Mouse (Mus musculus) intestine, postnatal 0 days (tissue): ENCODE results near the gene Pkdcc. TPM values are rescaled to one million over a fixed set of nuclear protein-coding genes. Genes with fewer than 3 reads are reported as not detected.

Source experiments
- ATAC-seq: fragments of 200-750 bp; cut with Nextera tagmentation; 2 replicates; pipeline ENCODE4 v1.8.0; 2017; ENCODE audit warnings: mild to moderate bottlenecking, moderate TSS enrichment, moderate library complexity
- H3K27ac ChIP-seq: fragments of 300-500 bp; sonication (generic); 2 replicates; pipeline ENCODE4 v1.5.1; 2014; ENCODE audit warnings: mild to moderate bottlenecking, low read depth, low read length, moderate library complexity
- H3K27me3 ChIP-seq: fragments of 300-500 bp; sonication (generic); replicated peaks from 2 replicates; pipeline ENCODE4 v1.6.1; 2014; ENCODE audit warnings: low read length, mixed read lengths; ENCODE audit not compliant: control insufficient read depth, insufficient read depth
- H3K36me3 ChIP-seq: fragments of 300-500 bp; sonication (generic); 2 replicates; pipeline ENCODE4 v1.6.1; 2014; ENCODE audit warnings: mild to moderate bottlenecking, moderate library complexity; ENCODE audit not compliant: control insufficient read depth, insufficient read depth
- H3K4me1 ChIP-seq: fragments of 300-500 bp; sonication (generic); replicated peaks from 2 replicates; pipeline ENCODE4 v1.6.1; 2014; ENCODE audit warnings: antibody characterized with exemption, low read length, mixed read lengths; ENCODE audit not compliant: control insufficient read depth, insufficient read depth
- H3K4me2 ChIP-seq: fragments of 300-500 bp; sonication (generic); replicated peaks from 2 replicates; pipeline ENCODE4 v1.6.1; 2014; ENCODE audit warnings: low read depth, mild to moderate bottlenecking, moderate library complexity
- H3K4me3 ChIP-seq: fragments of 300-500 bp; sonication (generic); 2 replicates; pipeline ENCODE4 v1.5.1; 2014; ENCODE audit warnings: low read depth, low read length
- H3K9ac ChIP-seq: fragments of 300-500 bp; sonication (generic); 2 replicates; pipeline ENCODE4 v1.6.1; 2014; ENCODE audit warnings: mild to moderate bottlenecking, low read depth, low read length
- H3K9me3 ChIP-seq: fragments of 300-500 bp; sonication (generic); 2 replicates; pipeline ENCODE4 v1.6.1; 2016; ENCODE audit warnings: mixed run types; ENCODE audit not compliant: control insufficient read depth
- CTCF ChIP-seq: sonication (generic); IDR thresholded peaks from 2 replicates; pipeline ENCODE4 v1.5.1; 2016; ENCODE audit warnings: low read depth, mild to moderate bottlenecking, control low read depth, antibody characterized with exemption, moderate library complexity
- WGBS: fragments of 180-500 bp; shearing (Covaris S2); extraction: QIAGEN DNeasy Blood & Tissue Kit; methylation state at CpG from one replicate; pipeline ENCODE4 v1.1.7; 2014; 5-methylcytosine and 5-hydroxymethylcytosine counted together
- polyA plus RNA-seq: library from polyadenylated mRNA; unstranded; fragments of >200 nt; fragmentation: Nextera tagmentation; extraction: Ambion mirVana; gene quantifications from 2 replicates; pipeline ENCODE4 v1.2.1, GENCODE M21; 2015

Gene Pkdcc
- polyA plus RNA-seq, 1 experiment from 2014 or later, result 15.8 TPM

DNA sequence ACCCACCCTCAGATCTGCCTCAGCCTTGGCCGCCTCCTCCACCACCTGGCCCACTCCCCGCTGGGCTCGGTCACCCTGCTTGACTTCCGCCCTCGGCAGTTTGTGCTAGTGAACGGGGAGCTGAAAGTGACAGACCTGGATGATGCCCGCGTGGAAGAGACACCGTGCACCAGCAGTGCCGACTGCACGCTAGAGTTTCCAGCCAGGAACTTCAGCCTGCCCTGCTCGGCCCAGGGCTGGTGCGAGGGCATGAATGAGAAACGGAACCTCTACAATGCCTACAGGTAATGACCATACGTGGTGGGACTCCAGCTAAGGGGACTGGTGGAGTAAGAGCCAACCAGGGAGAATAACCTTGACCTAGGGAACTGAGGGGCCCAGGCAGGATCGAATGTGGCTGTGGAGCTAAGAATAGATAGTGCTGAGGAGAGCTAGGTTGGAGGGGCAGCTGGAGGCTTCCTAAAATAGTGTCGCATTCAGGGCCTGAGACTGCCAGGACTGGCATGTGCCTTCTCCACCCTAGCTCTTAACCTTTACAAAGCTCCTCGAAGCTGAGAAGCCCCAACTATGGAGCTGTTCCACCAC, 6.0 kb downstream of the Pkdcc start:
- H3K4me3 ChIP-seq, result no peak overlapping the region
- H3K27ac ChIP-seq, result peak overlapping the region; percentile 91
- ATAC-seq, result no peak
- peak overlapping the region; percentile 27 for H3K4me2 ChIP-seq
- H3K4me1 ChIP-seq, result peaks cover 26% of the 10 kb centered on the region
- no peaks in the 10 kb centered on the region for H3K9me3 ChIP-seq
- no peak for TF ChIP-seq CTCF
- no peak overlapping the region for H3K9ac ChIP-seq
- 48% methylated on average over 18 of the region's 18 CpGs for WGBS
- no peaks in the 10 kb centered on the region for H3K27me3 ChIP-seq
- peaks cover 51% of the 10 kb centered on the region for H3K36me3 ChIP-seq

DNA sequence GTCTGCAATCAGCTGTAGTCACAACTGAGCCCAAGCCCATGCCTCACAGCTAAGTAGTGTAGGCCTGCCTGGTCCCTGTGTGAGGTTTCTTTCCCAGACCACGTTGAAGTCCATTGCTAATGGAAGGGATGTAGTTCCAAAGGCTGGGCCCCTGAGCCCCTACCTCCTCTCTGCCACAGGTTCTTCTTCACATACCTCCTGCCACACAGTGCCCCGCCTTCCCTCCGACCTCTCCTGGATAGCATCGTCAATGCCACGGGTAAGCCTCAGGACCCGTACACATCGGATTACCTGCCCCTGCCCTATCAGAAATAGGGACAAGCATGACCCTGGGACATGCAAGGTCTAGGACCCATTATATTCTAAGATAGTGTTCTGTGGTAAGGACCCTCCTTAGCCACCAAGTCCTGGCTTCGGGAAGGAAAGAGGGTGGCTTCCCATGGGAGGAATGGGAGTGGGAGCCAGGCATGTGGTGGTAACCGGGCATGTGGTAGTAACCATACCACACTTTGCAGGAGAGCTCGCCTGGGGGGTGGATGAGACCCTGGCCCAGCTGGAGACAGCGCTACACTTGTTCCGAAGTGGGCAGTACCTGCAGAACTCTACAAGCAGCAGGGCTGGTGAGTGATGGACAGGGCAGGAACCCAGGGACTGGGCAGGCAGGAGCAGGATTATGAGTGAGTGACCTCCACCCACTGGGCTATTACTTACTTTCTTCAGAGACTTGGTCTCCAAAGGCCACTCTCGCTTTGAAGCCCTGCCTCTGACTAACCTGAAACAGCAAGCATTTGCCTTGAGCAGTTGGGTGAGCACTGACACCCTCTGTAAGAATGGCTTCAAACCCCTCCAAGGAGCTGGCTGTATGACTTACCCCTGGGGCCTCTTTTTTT, 6.8 kb downstream of the Pkdcc start:
- H3K36me3 ChIP-seq, result peaks cover 53% of the 10 kb centered on the region
- peak overlapping the region; percentile 91 for H3K27ac ChIP-seq
- H3K4me1 ChIP-seq, result peaks cover 26% of the 10 kb centered on the region
- no peak overlapping the region for H3K4me3 ChIP-seq
- no peak; the same call in 1 of the 2 replicates for ATAC-seq
- H3K27me3 ChIP-seq, result no peaks in the 10 kb centered on the region
- no peak for TF ChIP-seq CTCF
- no peaks in the 10 kb centered on the region for H3K9me3 ChIP-seq
- WGBS, result 45% methylated on average over 13 of the region's 13 CpGs
- H3K4me2 ChIP-seq, result peak overlapping the region; percentile 39; the same call in 1 of the 2 replicates
- no peak overlapping the region for H3K9ac ChIP-seq

- ATAC-seq, result peak; percentile 90
- Histone ChIP-seq H3K27me3 (no peaks in the 10 kb centered on the region), H3K4me3 (no peak overlapping the region), H3K27ac (peak overlapping the region; percentile 91), H3K36me3 (peaks cover 57% of the 10 kb centered on the region), H3K4me1 (peaks cover 26% of the 10 kb centered on the region), H3K9ac (no peak overlapping the region; the same call in 1 of the 2 replicates), H3K9me3 (no peaks in the 10 kb centered on the region), H3K4me2 (peak overlapping the region; percentile 39)
- no peak for TF ChIP-seq CTCF
- WGBS, result 15% methylated on average over 3 of the region's 3 CpGs
These were observed 7.6 kb downstream of the Pkdcc start for GRCm38 (mm10) chr17:83222705-83223104.

DNA sequence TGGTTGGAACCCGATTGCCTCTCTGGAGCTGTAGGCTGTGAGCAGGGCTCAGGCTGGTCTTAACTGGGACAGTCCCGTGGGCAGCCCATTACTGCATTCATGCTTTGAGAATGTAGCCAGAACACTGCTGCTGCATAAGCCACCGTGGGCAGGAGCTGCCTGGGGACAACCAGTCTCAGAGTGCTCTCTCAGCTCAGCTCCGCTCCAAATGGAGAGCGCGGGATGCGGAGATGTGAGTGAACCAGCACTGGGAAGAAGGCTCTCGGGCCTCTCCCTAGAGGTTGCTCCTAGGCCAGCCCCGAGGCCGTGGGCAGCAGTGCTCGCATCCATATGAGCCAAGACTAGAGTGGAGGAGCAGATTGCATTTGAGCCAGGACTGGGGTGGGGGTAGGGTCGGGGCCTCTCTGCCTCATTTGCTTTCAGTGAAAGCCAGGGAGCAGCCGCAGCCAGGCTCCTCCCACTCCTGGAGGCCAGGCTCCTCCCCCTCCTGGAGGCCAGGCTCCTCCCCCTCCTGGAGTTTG, 9.4 kb downstream of the Pkdcc start:
- ATAC-seq, result no peak
- no peak for TF ChIP-seq CTCF
- H3K27ac ChIP-seq, result no peak overlapping the region
- H3K9ac ChIP-seq, result no peak overlapping the region
- no peaks in the 10 kb centered on the region for H3K9me3 ChIP-seq
- 54% methylated on average over 13 of the region's 13 CpGs for WGBS
- H3K27me3 ChIP-seq, result no peaks in the 10 kb centered on the region
- peaks cover 26% of the 10 kb centered on the region for H3K4me1 ChIP-seq
- no peak overlapping the region for H3K4me2 ChIP-seq
- no peak overlapping the region for H3K4me3 ChIP-seq
- H3K36me3 ChIP-seq, result peaks cover 57% of the 10 kb centered on the region

DNA sequence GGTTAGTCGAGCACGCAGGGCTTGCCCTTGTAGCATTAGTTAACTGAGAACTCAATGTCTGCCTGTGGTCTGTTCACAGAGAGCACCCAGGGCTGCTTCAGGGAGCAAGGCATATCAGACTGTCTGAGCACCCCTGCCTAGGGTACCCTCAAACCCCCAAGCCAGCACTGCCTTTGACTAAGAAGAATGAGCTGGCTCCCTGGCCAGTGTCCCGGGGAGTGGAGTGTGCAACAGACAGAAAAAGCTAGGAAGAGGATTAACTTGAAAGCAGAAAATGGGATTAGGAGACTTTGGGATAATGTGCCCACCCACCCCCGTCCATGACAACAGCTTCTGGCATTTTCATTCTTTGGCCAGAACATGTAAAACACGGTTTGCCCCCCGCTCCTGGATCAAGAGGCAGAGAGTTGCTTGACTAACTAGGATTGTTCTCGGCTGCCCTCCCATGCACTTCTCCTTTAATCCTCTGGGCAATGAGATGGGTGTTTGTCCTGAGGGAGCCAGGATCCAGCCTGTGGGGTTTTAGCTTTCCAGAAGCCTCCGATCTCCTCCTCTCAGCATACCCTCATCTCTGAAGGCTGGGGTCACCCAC, 11.4 kb downstream of the Pkdcc start:
- no peak for TF ChIP-seq CTCF
- Histone ChIP-seq H3K4me3 (no peak overlapping the region), H3K4me2 (no peak overlapping the region), H3K27me3 (no peaks in the 10 kb centered on the region), H3K9ac (no peak overlapping the region), H3K9me3 (no peaks in the 10 kb centered on the region), H3K27ac (no peak overlapping the region), H3K4me1 (peaks cover 10% of the 10 kb centered on the region), H3K36me3 (peaks cover 47% of the 10 kb centered on the region)
- no peak for ATAC-seq
- whole genome bisulfite sequencing, result 76% methylated on average over 8 of the region's 8 CpGs

DNA sequence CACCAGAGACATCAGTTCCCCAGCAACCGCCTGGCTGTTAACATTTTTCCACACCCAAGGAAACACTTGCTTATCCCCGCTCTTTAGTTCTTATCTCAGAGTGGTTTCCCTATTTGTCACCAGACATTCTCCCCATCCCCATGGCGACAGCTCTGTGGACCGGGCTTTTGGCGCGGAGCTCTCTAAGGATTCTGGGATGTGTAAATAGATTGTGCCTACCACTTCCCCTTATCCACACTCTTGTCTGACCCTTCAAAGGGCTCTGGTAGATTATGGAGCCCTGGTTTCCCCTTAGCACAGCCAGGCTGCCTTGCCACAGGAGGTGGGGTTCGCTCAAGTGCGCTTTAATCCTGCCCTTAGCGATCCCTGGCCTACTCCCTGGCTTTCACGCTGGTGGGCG, 16.3 kb downstream of the Pkdcc start:
- Histone ChIP-seq H3K36me3 (peaks cover 5% of the 10 kb centered on the region; the same call in 1 of the 2 replicates), H3K4me3 (no peak overlapping the region), H3K27ac (no peak overlapping the region), H3K9ac (no peak overlapping the region), H3K4me1 (no peaks in the 10 kb centered on the region), H3K27me3 (no peaks in the 10 kb centered on the region), H3K9me3 (no peaks in the 10 kb centered on the region), H3K4me2 (no peak overlapping the region)
- 45% methylated on average over 11 of the region's 11 CpGs for WGBS
- TF ChIP-seq CTCF, result no peak
- ATAC-seq, result no peak
